Mouse (Mus musculus) midbrain, embryonic 16.5 days (tissue): Measurements from ENCODE around the gene Tap1. TPM values are rescaled to one million over a fixed set of nuclear protein-coding genes. Genes with fewer than 3 reads are reported as not detected.
"Not testable (repeated sequence)": the region's sequence is repeated elsewhere in the genome, so short reads cannot be mapped to it uniquely, and the experiment has no call there.

Experiments
- ATAC-seq: fragments of 200-750 bp; cut with Nextera tagmentation; 2 replicates; pipeline ENCODE4 v1.8.0; 2017; ENCODE audit warnings: moderate TSS enrichment
- H3K27ac ChIP-seq: fragments of 300-500 bp; sonication (generic); 2 replicates; pipeline ENCODE4 v1.5.1; 2014; ENCODE audit warnings: mild to moderate bottlenecking, low read length, mixed read lengths
- H3K27me3 ChIP-seq: fragments of 300-500 bp; sonication (generic); 2 replicates; pipeline ENCODE4 v1.6.1; 2014; ENCODE audit warnings: low read depth, low read length, mixed read lengths; ENCODE audit not compliant: control insufficient read depth, insufficient read depth
- H3K36me3 ChIP-seq: fragments of 300-500 bp; sonication (generic); 2 replicates; pipeline ENCODE4 v1.6.1; 2014; ENCODE audit warnings: mild to moderate bottlenecking, low read length, moderate library complexity, mixed read lengths; ENCODE audit not compliant: control insufficient read depth, insufficient read depth
- H3K4me1 ChIP-seq: fragments of 300-500 bp; sonication (generic); 2 replicates; pipeline ENCODE4 v1.6.1; 2014; ENCODE audit warnings: mild to moderate bottlenecking, low read length, mixed read lengths; ENCODE audit not compliant: control insufficient read depth, insufficient read depth
- H3K4me2 ChIP-seq: fragments of 300-500 bp; sonication (generic); 2 replicates; pipeline ENCODE4 v1.6.1; 2014; ENCODE audit warnings: mild to moderate bottlenecking, low read length, mixed read lengths
- H3K4me3 ChIP-seq: fragments of 300-500 bp; sonication (generic); 2 replicates; pipeline ENCODE4 v1.5.1; 2014; ENCODE audit warnings: low read depth, mild to moderate bottlenecking, low read length, moderate library complexity, mixed read lengths
- H3K9ac ChIP-seq: fragments of 300-500 bp; sonication (generic); 2 replicates; pipeline ENCODE4 v1.6.1; 2014; ENCODE audit warnings: low read depth, low read length, mixed read lengths
- H3K9me3 ChIP-seq: fragments of 300-500 bp; sonication (generic); replicated peaks from 2 replicates; pipeline ENCODE4 v1.6.1; 2014; ENCODE audit warnings: mild to moderate bottlenecking, low read length, mixed read lengths; ENCODE audit not compliant: control insufficient read depth, poor library complexity, severe bottlenecking
- WGBS: fragments of 180-500 bp; shearing (Covaris S2); extraction: QIAGEN DNeasy Blood & Tissue Kit; methylation state at CpG from one replicate; pipeline ENCODE4 v1.1.7; 2014; 5-methylcytosine and 5-hydroxymethylcytosine counted together
- polyA plus RNA-seq: library from polyadenylated mRNA; unstranded; fragments of >200 nt; fragmentation: Nextera tagmentation; extraction: Ambion mirVana; gene quantifications from 2 replicates; pipeline ENCODE4 v1.2.1, GENCODE M21; 2015

The Tap1 gene
- polyA plus RNA-seq, 1 experiment from 2014 or later, result 4.5 TPM

DNA sequence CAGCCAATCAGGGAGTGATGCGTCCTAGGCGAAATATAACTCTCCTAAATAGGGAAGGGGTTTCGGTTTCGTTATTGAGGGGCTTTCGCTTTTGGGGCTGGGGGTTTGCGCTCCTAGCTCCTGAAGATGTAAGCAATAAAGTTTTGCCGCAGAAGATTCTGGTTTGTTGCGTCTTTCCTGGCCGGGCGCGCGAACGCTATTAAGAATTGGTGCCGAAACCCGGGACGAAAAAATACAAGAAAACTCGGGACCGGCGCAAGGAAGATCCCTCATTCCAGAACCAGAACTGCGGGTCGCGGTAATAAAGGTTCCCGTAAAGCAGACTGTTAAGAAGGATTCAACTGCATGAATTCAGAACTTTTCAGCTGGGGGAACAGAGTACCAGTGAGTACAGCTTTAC is 38.6 kb downstream of the Tap1 start:
- not testable (repeated sequence) for H3K4me3 ChIP-seq, H3K4me1 ChIP-seq, H3K27ac ChIP-seq, H3K27me3 ChIP-seq, H3K4me2 ChIP-seq, H3K9me3 ChIP-seq, H3K36me3 ChIP-seq, ATAC-seq, H3K9ac ChIP-seq
- WGBS, result 95% methylated on average over 11 of the region's 23 CpGs

DNA sequence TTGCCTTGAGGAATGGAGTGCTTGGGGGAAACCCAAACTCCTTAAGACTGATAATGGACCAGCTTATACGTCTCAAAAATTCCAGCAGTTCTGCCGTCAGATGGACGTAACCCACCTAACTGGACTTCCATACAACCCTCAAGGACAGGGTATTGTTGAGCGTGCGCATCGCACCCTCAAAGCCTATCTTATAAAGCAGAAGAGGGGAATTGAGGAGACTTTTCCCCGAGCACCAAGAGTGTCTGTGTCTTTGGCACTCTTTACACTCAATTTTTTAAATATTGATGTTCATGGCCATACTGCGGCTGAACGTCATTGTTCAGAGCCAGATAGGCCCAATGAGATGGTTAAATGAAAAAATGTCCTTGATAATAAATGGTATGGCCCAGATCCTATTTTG is 43.6 kb downstream of the Tap1 start:
- not testable (repeated sequence) for H3K27me3 ChIP-seq, H3K27ac ChIP-seq, H3K4me1 ChIP-seq, H3K36me3 ChIP-seq, ATAC-seq, H3K4me3 ChIP-seq, H3K9ac ChIP-seq, H3K9me3 ChIP-seq, H3K4me2 ChIP-seq
- WGBS, result 97% methylated on average over 6 of the region's 9 CpGs

DNA sequence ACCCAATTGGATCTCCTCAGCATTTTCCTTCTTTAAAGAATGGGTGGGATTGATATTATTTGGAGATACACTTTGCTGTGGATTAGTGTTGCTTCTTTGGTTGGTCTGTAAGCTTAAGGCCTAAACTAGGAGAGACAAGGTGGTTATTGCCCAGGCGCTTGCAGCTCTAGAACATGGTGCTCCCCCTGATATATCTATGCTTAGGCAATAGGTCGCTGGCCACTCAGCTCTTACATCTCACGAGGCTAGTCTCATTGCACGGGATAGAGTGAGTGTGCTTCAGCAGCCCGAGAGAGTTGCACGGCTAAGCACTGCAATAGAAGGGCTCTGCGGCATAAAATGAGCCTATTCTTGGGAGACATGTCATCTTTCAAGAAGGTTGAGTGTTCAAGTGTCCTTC is 44.7 kb downstream of the Tap1 start:
- 97% methylated on average over 5 of the region's 7 CpGs for WGBS
- not testable (repeated sequence) for ATAC-seq, H3K9me3 ChIP-seq, H3K9ac ChIP-seq, H3K27ac ChIP-seq, H3K4me3 ChIP-seq, H3K27me3 ChIP-seq, H3K36me3 ChIP-seq, H3K4me1 ChIP-seq, H3K4me2 ChIP-seq

DNA sequence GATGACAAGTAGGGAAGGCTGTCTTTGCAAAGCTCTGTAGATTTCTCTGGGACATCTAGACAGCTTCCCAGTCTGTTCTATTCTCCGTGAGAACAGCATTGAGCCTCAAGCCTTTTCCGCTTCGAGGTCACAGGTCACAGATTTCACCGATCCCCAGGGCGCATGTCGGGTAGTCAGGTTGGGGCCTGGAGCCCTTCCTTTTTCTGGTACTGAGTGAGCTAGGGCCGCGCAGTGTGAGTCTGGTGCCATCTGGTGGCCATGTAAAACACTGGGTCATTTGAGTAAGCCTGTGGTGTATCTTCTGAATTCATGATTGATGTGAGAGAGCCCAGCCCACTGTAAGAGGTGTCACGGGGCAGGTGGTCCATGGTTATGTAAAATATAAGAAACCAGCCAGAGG is 47.6 kb downstream of the Tap1 start:
- Histone ChIP-seq H3K9me3 (no peaks in the 10 kb centered on the region), H3K27ac (no peak overlapping the region), H3K4me3 (no peak overlapping the region), H3K36me3 (no peaks in the 10 kb centered on the region), H3K4me2 (no peak overlapping the region), H3K9ac (no peak overlapping the region), H3K27me3 (no peaks in the 10 kb centered on the region), H3K4me1 (no peaks in the 10 kb centered on the region)
- 45% methylated on average over 9 of the region's 9 CpGs for WGBS
- ATAC-seq, result no peak

DNA sequence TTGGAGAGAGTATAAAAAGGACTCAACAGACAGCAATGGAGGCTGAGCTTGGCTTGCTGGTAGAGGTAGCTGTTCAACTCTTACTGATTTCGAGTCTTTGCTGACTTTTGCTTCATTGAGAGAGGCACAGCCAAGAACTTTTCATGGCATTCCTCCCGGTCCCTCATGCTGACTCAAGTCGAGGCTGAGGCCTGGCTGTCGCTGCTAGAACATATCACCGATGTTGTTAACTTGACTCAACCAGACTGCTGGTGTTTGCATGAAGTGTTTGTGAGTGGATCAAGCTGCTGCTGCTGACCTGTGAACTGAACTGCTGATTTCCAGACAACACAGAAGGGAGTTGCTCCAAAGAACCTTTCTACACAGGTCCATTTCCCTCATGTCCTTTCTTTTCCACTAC is 49.3 kb downstream of the Tap1 start:
- no peaks in the 10 kb centered on the region for H3K36me3 ChIP-seq
- no peak overlapping the region for H3K4me3 ChIP-seq
- H3K9ac ChIP-seq, result no peak overlapping the region
- no peak overlapping the region for H3K4me2 ChIP-seq
- no peaks in the 10 kb centered on the region for H3K27me3 ChIP-seq
- no peak overlapping the region for H3K27ac ChIP-seq
- no peaks in the 10 kb centered on the region for H3K4me1 ChIP-seq
- ATAC-seq, result no peak
- H3K9me3 ChIP-seq, result no peaks in the 10 kb centered on the region; the same call in 1 of the 2 replicates
- 79% methylated on average over 5 of the region's 5 CpGs for WGBS

DNA sequence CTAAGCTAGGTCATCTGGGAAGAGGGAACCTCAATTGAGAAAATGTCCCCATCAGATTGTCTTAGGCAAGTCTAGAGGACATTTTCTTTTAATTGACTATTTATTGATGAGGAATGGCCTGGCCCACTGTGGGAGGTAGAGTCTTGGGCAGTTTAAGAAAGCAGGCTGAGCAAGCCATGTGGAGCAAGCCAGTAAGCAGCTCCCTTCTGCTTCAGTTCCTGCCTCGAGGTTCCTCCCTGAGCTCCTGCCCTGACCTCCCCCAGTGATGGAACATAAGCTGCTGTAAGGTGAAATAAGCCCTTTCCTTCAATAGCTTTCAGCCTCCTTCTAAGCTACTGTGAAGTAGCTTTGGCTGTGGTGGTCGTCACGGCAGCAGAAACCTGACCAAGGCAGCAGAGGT is 50.4 kb downstream of the Tap1 start:
- WGBS, result 71% methylated on average over 3 of the region's 3 CpGs
- Histone ChIP-seq H3K9ac (no peak overlapping the region), H3K27me3 (no peaks in the 10 kb centered on the region), H3K27ac (no peak overlapping the region), H3K36me3 (no peaks in the 10 kb centered on the region), H3K4me1 (no peaks in the 10 kb centered on the region), H3K9me3 (no peaks in the 10 kb centered on the region; the same call in 1 of the 2 replicates), H3K4me3 (no peak overlapping the region), H3K4me2 (no peak overlapping the region)
- no peak for ATAC-seq

DNA sequence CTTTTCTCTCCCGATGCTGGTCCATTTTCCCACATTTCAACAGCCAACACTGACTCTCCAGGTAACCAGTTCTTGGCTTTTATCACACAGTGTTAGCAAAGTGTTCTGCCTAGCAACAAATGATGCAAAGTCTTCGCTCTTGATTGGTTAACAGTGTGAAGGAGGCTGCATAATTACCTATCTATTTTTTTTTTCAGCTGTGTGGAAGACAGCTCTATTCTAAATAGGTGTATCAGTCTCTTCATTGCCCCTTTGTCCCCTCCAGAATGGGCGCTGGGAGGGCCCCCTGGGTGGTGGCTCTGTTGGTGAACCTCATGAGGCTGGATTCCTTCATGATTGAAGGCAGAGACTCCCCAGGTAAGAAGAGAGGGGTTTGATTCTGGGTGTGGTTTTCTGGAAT is 51.4 kb downstream of the Tap1 start, which contains the start of gene H2-Ob:
Gene H2-Ob, plus strand, starts transcription at position 198 of the 400 bp plus-strand sequence.
- Histone ChIP-seq H3K27ac (no peak within 1 kb of the TSS), H3K4me2 (no peak within 1 kb of the TSS), H3K4me3 (no peak within 1 kb of the TSS), H3K27me3 (no peaks in the 10 kb centered on the region), H3K9me3 (no peaks in the 10 kb centered on the region; the same call in 1 of the 2 replicates), H3K36me3 (no peaks in the 10 kb centered on the region), H3K4me1 (no peaks in the 10 kb centered on the region), H3K9ac (no peak within 1 kb of the TSS)
- WGBS, result 68% methylated on average over 3 of the region's 3 CpGs
- peak; percentile 64; the same call in 1 of the 2 replicates for ATAC-seq

DNA sequence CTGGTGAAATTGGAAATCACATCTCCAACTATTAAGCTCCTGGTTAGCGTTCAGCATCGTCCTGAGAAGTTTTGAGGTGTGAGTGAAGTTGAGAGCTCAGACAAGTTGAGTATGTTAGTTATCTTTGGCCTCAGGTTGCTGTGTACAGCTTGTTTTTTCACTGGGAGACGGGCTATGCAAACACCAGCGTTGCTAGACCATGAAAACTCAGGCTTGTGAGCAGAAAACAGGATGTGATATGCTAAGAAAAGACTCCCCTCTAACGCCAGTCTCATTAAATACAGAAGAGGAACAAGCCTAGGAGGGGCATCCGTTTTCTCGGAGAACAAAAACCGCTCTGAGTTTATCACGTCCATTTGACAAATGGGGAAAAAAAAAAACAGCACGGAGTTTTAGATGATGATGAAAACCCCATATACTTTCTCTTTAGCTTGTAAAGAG is 52.3 kb downstream of the Tap1 start:
- no peaks in the 10 kb centered on the region for H3K4me1 ChIP-seq
- H3K9me3 ChIP-seq, result no peaks in the 10 kb centered on the region; the same call in 1 of the 2 replicates
- H3K36me3 ChIP-seq, result no peaks in the 10 kb centered on the region
- no peak overlapping the region for H3K4me3 ChIP-seq
- H3K9ac ChIP-seq, result no peak overlapping the region
- H3K27ac ChIP-seq, result no peak overlapping the region
- no peak overlapping the region for H3K4me2 ChIP-seq
- ATAC-seq, result no peak
- H3K27me3 ChIP-seq, result no peaks in the 10 kb centered on the region
- 69% methylated on average over 10 of the region's 10 CpGs for WGBS

DNA sequence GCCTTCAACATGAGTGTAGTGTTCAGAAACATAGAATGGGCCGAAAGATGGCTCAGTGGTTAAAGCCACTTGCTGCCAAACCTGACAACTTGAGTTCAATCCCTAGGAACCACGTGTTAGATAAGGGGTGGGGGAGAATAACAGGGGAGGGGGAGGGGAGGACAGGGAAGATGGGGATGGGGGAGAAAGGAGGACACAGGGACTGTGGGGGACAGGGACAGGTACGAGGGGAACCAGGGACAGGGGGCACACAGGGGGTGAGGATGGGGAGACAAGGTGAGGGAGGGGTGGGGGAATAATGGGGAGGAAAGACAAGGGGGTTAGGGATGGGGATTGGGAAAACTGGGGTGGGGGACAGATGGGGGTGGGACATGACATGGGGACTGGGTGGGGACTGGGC is 53.0 kb downstream of the Tap1 start:
- no peaks in the 10 kb centered on the region for H3K36me3 ChIP-seq
- no peak overlapping the region for H3K4me2 ChIP-seq
- no peak overlapping the region for H3K4me3 ChIP-seq
- H3K27me3 ChIP-seq, result no peaks in the 10 kb centered on the region
- ATAC-seq, result no peak
- no peaks in the 10 kb centered on the region; the same call in 1 of the 2 replicates for H3K9me3 ChIP-seq
- WGBS, result 65% methylated on average over 3 of the region's 3 CpGs
- no peak overlapping the region for H3K9ac ChIP-seq
- H3K4me1 ChIP-seq, result no peaks in the 10 kb centered on the region
- no peak overlapping the region for H3K27ac ChIP-seq
